Mouse (Mus musculus) Patski (cell line): ENCODE results near the gene Bhmt2. TPM values are rescaled to one million over a fixed set of nuclear protein-coding genes. Genes with fewer than 3 reads are reported as not detected.

ENCODE experiments used
- ATAC-seq: fragments of 100-300 bp; one replicate; pipeline ENCODE4 v1.8.0; 2021
- CTCF ChIA-PET: fragments of 350-600 bp; sonication (Branson Sonifier 250); formaldehyde crosslinking; loops from one replicate; lab custom pipeline; 2022; ENCODE audit warnings: inconsistent platforms; lab: Charles Lee
- POLR2A ChIA-PET: fragments of 350-600 bp; sonication (Branson Sonifier 250); formaldehyde crosslinking; loops from one replicate; lab custom pipeline; 2022; ENCODE audit warnings: antibody characterized with exemption, inconsistent platforms; lab: Charles Lee
- DNase-seq: peaks from one replicate; pipeline ENCODE4 v3.0.0-alpha.2; 2011; ENCODE audit warnings: low read depth, low spot score
- H3K27me3 ChIP-seq: fragments of 371-371 bp; one replicate; pipeline ENCODE4 v1.5.1; 2021
- CTCF ChIP-seq: fragments of 100-300 bp; IDR thresholded peaks from one replicate; pipeline ENCODE4 v1.5.1; 2021
- in situ Hi-C: fragments of 300-500 bp; cut with MboI; formaldehyde crosslinking; loops from 3 replicates; pipeline ENCODE4 v1.11.1; 2018; ENCODE audit warnings: low pct_unique_long_range_greater_than_20kb, mixed read lengths
- polyA plus RNA-seq: library from polyadenylated mRNA; unstranded; gene quantifications from one replicate; pipeline ENCODE4 v1.2.3, GENCODE M21; 2021

The Bhmt2 gene
- polyA plus RNA-seq, 1 experiment from 2014 or later: 0.04 TPM

DNA sequence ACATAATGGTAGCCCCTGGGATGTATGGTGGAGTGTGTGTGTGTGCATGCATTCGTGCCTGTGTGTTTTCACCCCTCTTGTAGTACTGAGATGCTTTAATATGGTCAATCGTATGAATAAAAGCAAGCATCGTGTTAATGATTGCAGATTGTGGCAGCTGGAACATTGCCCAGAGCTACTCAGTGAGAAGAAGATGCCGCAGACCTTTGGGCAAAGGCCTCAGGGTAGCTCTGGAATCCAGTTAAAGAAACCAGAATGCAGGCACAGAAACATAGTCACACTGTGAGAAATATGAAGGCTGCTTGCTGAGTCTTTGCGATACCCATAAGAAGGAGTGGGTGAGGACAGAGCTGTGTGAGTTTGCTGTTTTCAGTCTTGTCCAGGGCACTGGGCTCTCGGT, 24.8 kb upstream of the Bhmt2 start:
- ChIA-PET CTCF (no interaction called here), POLR2A (interaction anchor here (1.2 kb wide), 1 partner anchor 21 kb away, joined by 3 read pairs; no protein-coding TSS in a partner anchor)
- peak; percentile 20 for DNase-seq
- H3K27me3 ChIP-seq: peaks cover 11% of the 10 kb centered on the region
- in situ Hi-C loops: no loop called here
- ATAC-seq: peak; percentile 54
- no peak for TF ChIP-seq CTCF

DNA sequence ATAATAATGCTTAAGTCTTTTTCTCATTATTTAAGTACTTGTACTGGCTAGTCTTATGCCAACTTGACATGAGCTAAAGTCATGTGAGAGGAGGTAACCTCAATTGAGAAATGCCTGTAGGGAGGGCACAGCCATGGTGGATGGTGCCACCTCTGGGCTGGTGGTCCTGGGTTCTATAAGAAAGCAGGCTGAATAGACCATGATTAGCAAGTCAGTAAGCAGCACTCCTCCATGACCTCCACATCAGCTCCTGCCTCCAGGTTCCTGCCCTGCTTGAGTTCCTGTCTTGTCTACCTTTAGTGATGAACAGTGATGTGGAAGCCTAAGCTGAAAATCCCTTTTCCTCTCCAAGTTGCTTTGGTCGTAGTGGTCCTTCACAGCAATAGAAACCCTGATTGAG, 16.7 kb upstream of the Bhmt2 start:
- DNase-seq: no peak
- in situ Hi-C loops: no loop called here
- CTCF ChIA-PET: interaction anchor here (1.2 kb wide), 1 partner anchor 20 kb away, joined by 3 read pairs; no protein-coding TSS in a partner anchor
- peaks cover 26% of the 10 kb centered on the region for H3K27me3 ChIP-seq
- TF ChIP-seq CTCF: no peak
- no peak for ATAC-seq
- POLR2A ChIA-PET: no interaction called here

DNA sequence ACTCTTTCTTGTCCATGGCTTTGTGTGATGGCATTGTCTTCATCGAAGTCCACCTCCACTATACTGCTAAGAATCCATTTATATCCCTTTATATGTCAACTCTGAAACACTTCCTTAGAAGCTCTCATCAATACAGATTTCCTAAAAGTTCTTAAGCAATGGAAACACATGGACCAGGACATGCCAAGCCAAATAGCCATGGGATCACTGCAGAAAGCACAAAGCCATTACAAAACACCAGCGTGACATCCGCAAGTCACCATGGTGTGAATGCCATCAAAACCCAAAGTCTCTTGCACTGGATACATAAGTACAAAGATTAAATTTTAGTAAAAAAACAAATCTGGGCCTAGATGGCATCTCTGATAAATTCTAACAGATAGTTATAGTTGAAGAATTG, 15.5 kb upstream of the Bhmt2 start:
- DNase-seq (no peak), ATAC-seq (no peak)
- CTCF ChIA-PET: no interaction called here
- POLR2A ChIA-PET: no interaction called here
- no peak for TF ChIP-seq CTCF
- H3K27me3 ChIP-seq: peaks cover 26% of the 10 kb centered on the region
- in situ Hi-C loops: no loop called here

DNA sequence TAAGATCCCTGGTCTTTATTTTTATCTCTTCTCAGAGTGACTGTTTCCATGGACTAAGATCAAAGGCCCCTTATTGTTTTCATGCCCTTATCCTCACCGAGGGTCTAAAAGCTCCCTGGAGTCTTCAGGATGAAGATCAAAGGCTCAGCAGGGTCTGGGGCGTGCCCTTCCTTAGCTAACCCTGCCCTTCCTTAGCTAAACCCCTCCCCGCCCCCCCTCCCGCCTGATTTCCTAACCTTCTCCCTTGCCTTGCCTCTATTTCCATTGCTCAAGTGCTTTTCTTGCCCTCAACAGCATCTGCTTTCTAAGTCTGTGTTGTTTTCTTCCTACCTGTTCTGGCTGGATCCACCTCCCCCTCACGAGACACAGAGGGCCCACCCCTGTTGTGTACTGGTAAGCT, 13.2 kb upstream of the Bhmt2 start:
- peaks cover 17% of the 10 kb centered on the region for H3K27me3 ChIP-seq
- in situ Hi-C loops: no loop called here
- ATAC-seq: no peak
- ChIA-PET CTCF (no interaction called here), POLR2A (no interaction called here)
- no peak for DNase-seq
- TF ChIP-seq CTCF: no peak

DNA sequence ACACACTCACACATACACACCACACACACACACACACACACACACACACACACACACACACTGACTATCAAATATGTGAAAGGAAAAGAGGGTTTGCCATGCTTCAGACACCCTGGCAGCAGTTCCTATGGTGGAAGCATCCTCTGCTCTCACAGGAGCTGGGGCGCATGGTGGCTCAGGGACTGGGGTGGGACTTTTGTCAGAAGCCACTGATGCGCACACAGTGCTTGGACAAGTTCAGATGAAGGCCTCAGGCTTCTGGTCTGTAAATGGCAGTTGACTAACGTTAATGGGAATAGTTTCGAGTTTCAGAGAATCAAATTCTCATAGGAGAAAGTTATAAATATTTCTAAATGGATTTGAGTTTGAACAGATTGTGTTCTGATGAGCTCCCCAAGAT, 11.1 kb upstream of the Bhmt2 start:
- TF ChIP-seq CTCF: no peak
- in situ Hi-C loops: no loop called here
- peaks cover 9% of the 10 kb centered on the region for H3K27me3 ChIP-seq
- no peak for ATAC-seq
- no peak for DNase-seq
- ChIA-PET POLR2A (interaction anchor here (0.6 kb wide), 1 partner anchor 921 kb away, joined by 3 read pairs; no protein-coding TSS in a partner anchor), CTCF (no interaction called here)

DNA sequence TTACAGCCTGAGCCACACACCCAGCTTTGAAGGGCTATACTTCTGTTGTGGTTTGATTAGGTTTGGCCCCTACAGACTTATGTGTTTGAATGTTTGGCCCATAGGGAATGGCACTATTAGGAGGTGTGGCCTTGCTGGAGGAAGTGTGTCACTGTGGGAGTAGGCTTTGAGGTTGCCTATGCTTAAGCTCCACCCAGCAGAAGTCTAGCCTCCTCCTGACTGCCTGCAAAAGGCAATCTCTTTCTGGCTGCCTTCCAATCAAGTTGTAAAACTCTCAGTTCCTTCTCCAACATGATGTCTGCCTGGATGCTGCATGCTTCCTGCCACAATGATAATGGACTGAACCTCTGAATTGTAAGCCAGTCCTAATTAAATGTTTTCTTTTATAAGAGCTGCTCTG, 9.2 kb upstream of the Bhmt2 start:
- DNase-seq: no peak
- ChIA-PET POLR2A (no interaction called here), CTCF (no interaction called here)
- in situ Hi-C loops: no loop called here
- no peak for TF ChIP-seq CTCF
- H3K27me3 ChIP-seq: no peaks in the 10 kb centered on the region
- ATAC-seq: no peak

DNA sequence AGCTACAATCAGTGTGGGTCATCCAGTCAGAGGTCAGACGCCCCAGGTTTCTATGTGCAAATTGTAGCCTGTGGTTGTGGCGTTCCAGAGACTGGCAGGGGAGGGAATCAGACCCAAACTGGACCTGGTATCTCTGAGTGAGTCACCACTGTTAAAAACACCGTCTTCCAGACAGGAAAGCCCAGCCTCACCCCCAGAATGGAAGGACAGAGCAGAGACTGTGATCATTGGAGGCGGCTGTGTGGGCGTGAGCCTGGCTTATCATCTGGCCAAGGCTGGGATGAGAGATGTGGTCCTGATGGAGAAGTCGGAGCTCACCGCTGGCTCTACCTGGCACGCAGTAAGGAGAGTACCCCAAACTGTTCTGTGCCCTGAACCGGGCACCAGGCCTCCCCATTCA, 2.8 kb upstream of the Bhmt2 start:
- in situ Hi-C loops: no loop called here
- H3K27me3 ChIP-seq: peaks cover 3% of the 10 kb centered on the region
- ATAC-seq (no peak), DNase-seq (no peak)
- TF ChIP-seq CTCF: no peak
- ChIA-PET CTCF (no interaction called here), POLR2A (no interaction called here)

DNA sequence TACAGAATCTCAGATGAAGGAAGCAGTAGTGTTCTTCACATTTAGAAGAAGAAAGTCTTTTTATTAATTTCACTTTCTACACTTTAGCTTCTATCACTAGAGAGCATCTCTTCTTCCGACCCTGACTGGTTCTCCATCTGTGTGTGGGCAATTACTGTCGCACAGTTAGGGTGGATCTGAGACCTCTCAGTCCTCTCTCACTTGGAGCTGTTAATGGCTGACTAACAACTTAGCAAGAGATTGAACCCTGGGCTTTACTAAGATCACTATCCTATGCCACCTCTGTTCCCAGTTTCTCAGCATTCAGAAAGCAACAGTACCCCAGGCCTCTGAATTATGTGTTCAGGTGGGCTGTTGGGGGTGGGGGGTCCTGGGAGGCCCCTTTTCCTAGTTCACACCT, 806 bp downstream of the Bhmt2 start:
- DNase-seq (no peak), ATAC-seq (no peak)
- no peak for TF ChIP-seq CTCF
- ChIA-PET CTCF (no interaction called here), POLR2A (no interaction called here)
- peaks cover 6% of the 10 kb centered on the region for H3K27me3 ChIP-seq
- in situ Hi-C loops: no loop called here

DNA sequence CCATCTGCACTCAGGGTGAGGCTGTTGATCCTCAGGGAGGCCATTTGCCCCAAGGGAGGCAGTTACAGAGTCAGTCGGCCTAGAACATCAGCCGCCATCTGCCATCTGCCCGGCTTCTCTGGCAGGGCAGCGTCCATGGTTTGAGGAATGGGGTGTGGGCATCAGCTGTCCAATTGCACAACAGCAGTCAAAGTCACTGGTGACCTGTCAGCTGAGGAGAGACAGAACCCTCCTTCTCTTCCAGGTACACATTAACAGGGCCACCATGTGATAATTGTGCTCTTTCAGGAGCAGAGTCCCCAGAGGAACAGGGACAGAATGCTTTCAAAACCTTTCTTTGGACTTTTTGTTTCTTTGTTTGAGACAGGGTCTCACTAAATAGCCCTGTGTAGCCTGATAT, 1.7 kb downstream of the Bhmt2 start:
- ChIA-PET POLR2A (no interaction called here), CTCF (no interaction called here)
- no peak for ATAC-seq
- in situ Hi-C loops: no loop called here
- no peak for DNase-seq
- no peak for TF ChIP-seq CTCF
- H3K27me3 ChIP-seq: peaks cover 6% of the 10 kb centered on the region

DNA sequence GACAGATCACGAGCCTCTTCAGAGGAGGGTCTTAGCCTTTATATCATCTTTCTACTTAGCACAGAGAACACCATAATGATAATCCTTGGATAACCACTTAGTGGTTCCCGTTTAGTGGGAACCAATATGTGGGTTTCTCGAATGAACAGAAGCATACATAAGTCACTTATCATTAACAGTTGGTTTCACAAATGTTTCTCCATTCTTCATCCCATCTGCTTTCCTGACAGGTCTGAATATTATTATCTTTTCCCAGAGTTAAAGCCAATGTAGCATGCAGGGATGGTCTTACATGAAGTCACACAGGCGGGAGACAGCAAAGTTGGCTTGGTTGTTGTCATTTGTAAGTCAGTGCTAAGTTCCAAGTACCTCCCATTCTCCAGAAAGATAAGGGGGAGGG, 6.5 kb downstream of the Bhmt2 start:
- POLR2A ChIA-PET: no interaction called here
- TF ChIP-seq CTCF: no peak
- CTCF ChIA-PET: no interaction called here
- DNase-seq (no peak), ATAC-seq (no peak)
- in situ Hi-C loops: no loop called here
- H3K27me3 ChIP-seq: peaks cover 12% of the 10 kb centered on the region

DNA sequence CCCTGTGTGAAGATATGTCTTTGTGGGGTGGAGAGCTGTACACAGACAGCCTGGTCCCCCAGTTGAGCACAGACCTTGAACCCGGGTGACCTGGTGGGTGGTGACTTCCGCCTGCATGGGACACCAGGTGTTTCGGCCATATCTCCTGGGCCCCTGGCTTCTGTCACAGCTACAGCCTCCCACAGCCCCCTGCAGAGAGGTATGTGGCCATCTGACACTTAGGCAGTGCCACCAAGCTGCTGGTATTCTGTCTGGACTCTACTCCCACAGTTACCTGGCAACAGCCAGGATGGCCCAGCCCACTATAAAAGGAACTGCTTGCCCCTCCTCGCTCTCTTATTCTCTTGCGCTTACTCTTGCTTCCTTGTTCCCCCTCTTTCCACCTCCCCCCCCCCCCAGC, 16.2 kb downstream of the Bhmt2 start:
- POLR2A ChIA-PET: no interaction called here
- DNase-seq (no peak), ATAC-seq (no peak)
- peaks cover 15% of the 10 kb centered on the region for H3K27me3 ChIP-seq
- TF ChIP-seq CTCF: no peak
- CTCF ChIA-PET: no interaction called here
- in situ Hi-C loops: no loop called here

DNA sequence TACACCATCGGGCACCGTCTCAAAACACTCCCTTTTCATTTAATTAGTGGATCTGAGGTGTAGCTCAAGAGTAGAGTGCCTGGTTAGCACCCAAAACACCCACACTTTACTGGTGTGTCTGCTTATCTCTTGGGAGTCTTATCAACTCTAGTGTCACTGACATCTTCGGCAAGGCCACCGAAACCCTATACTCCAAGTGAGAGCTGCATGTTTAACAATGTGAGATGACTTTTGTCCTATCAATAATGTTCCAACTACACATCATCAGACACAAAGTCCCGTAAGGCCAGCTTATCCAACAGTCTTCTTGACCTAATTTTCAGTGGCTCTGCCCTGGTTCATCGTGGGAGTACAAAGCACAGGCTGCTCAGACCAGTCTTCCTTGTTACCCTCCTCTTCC, 20.7 kb downstream of the Bhmt2 start:
- ChIA-PET CTCF (interaction anchor here (0.7 to 1.1 kb wide), 2 partner anchors 10 to 625 kb away, joined by 3 to 5 read pairs; no protein-coding TSS in a partner anchor), POLR2A (no interaction called here)
- no peak for DNase-seq
- in situ Hi-C loops: no loop called here
- H3K27me3 ChIP-seq: peaks cover 7% of the 10 kb centered on the region
- TF ChIP-seq CTCF: no peak
- no peak for ATAC-seq
